Mouse (Mus musculus) heart, adult 2 months (tissue): Measurements from ENCODE around the gene Zfp759. TPM values are rescaled to one million over a fixed set of nuclear protein-coding genes. Genes with fewer than 3 reads are reported as not detected.
"Not testable (repeated sequence)": the region's sequence is repeated elsewhere in the genome, so short reads cannot be mapped to it uniquely, and the experiment has no call there.

ENCODE experiments used
- DNase-seq, 2 experiments: peaks; one replicate each; pipeline ENCODE4 v3.0.0; 2021
- H3K27ac ChIP-seq: fragments of 200-600 bp; 2 replicates; pipeline ENCODE4 v1.8.1; 2022
- H3K27me3 ChIP-seq: fragments of 200-500 bp; 2 replicates; pipeline ENCODE4 v1.6.1; 2012; ENCODE audit warnings: mild to moderate bottlenecking, low read length, inconsistent platforms, mixed read lengths; ENCODE audit not compliant: control insufficient read depth, insufficient read depth
- H3K36me3 ChIP-seq: fragments of 200-500 bp; 2 replicates; pipeline ENCODE4 v1.6.1; 2012; ENCODE audit warnings: low read length, inconsistent platforms; ENCODE audit not compliant: control insufficient read depth, insufficient read depth
- H3K4me1 ChIP-seq: fragments of 200-500 bp; 2 replicates; pipeline ENCODE4 v1.6.1; 2011; ENCODE audit warnings: low read length; ENCODE audit not compliant: control insufficient read depth, insufficient read depth
- H3K4me3 ChIP-seq: fragments of 200-600 bp; 2 replicates; pipeline ENCODE4 v1.8.1; 2022
- H3K79me2 ChIP-seq: fragments of 200-500 bp; replicated peaks from 2 replicates; pipeline ENCODE4 v1.6.1; 2012; ENCODE audit warnings: mild to moderate bottlenecking, inconsistent platforms, low read length, moderate library complexity, mixed read lengths; ENCODE audit not compliant: control insufficient read depth, insufficient read depth
- H3K9ac ChIP-seq: fragments of 200-500 bp; 2 replicates; pipeline ENCODE4 v1.6.1; 2012; ENCODE audit warnings: low read depth, mild to moderate bottlenecking, control low read depth, inconsistent platforms, low read length, mixed read lengths
- CTCF ChIP-seq: fragments of 200-600 bp; IDR thresholded peaks from 2 replicates; pipeline ENCODE4 v1.8.1; 2022; ENCODE audit warnings: antibody characterized with exemption, mild to moderate bottlenecking, moderate library complexity
- EP300 ChIP-seq: fragments of 200-500 bp; IDR thresholded peaks from 2 replicates; pipeline ENCODE4 v1.6.1; 2011; ENCODE audit warnings: low read depth, low read length, control low read depth; ENCODE audit not compliant: insufficient read depth
- POLR2A ChIP-seq: fragments of 200-500 bp; IDR thresholded peaks from 2 replicates; pipeline ENCODE4 v1.6.1; 2011; ENCODE audit warnings: mild to moderate bottlenecking, low read depth, low read length, control low read depth; ENCODE audit not compliant: insufficient read depth
- WGBS: fragments of 180-500 bp; shearing (Covaris S2); methylation state at CpG from one replicate; pipeline ENCODE4 v1.1.7; 2018; 5-methylcytosine and 5-hydroxymethylcytosine counted together
- intact Hi-C: fragments of 180-260 bp; cut with DNase I; formaldehyde crosslinking; loops from one replicate; pipeline ENCODE4 v1.15.1; 2025
- long read RNA-seq: library from polyadenylated mRNA; stranded (forward); transcript quantifications from one replicate; pipeline ENCODE4 v2.0.0, GENCODE M21; 2021
- polyA plus RNA-seq: library from polyadenylated mRNA; depleted of rRNA; stranded (reverse); fragments of >200 nt; gene quantifications from 2 replicates; pipeline ENCODE4 v1.2.3, GENCODE M21; 2012; rRNA removed
- total RNA-seq, 2 experiments: library from RNA; stranded (reverse); gene quantifications; 2 replicates each; pipeline ENCODE4 v1.2.3; 2021

The Zfp759 gene
- total RNA-seq (1 to 10 TPM; 4.0 to 8.2 TPM), polyA plus RNA-seq (0.59 and 1.5 TPM in 2 replicates)
- long read RNA-seq, partial matches to known transcripts = 0 of 2 reads
- long read RNA-seq, other reads (novel, unspliced or antisense) = 1 of 2 reads

DNA sequence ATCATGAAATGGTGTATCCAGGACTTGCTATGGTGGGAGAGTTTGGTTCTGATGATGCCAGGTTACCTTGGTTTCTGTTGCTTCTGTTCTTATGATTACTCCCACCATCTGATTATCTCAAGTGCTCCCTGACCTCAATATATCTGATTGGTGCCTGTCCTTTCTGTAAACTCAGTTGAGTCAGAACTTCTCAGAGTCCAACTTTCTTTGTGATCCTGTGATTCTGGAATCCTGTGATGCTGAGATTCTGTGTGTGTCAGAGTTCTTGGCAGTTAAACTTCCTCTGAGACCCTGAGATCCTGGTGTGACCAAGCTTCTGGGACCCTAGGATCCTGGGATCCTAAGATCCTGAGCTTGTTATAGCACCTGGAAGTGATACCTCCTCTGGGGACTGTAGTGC is at the start of gene Zfp759:
Gene Zfp759 (plus strand): TSS at position 301 of the 400 bp plus-strand sequence.
- DNase-seq, H3K4me1 ChIP-seq, H3K79me2 ChIP-seq, H3K9ac ChIP-seq, H3K36me3 ChIP-seq, H3K27me3 ChIP-seq, H3K4me3 ChIP-seq, H3K27ac ChIP-seq: not testable (repeated sequence)
- intact Hi-C loops = loop anchor here (10.0 kb wide), 1 partner anchor 53 kb away; the partner anchor contains the start of gene Rsl1

GRCm38 (mm10) chr13:67072786-67073185 is 48.7 kb upstream of the Zfp759 start:
- TF ChIP-seq CTCF = no peak
- no peak for TF ChIP-seq EP300
- TF ChIP-seq POLR2A = no peak
- Histone ChIP-seq H3K4me3 (no peak overlapping the region), H3K27me3 (no peaks in the 10 kb centered on the region), H3K27ac (no peak overlapping the region), H3K36me3 (peaks cover 3% of the 10 kb centered on the region), H3K9ac (no peak overlapping the region), H3K79me2 (no peaks in the 10 kb centered on the region), H3K4me1 (no peaks in the 10 kb centered on the region)
- DNase-seq = no peak
- intact Hi-C loops = no loop called here
- 84% methylated on average over 2 of the region's 2 CpGs for WGBS

- no peaks in the 10 kb centered on the region for H3K79me2 ChIP-seq
- no peak overlapping the region for H3K4me3 ChIP-seq
- H3K27me3 ChIP-seq = no peaks in the 10 kb centered on the region
- intact Hi-C loops = no loop called here
- TF ChIP-seq POLR2A = no peak
- TF ChIP-seq EP300 = no peak
- no peak for TF ChIP-seq CTCF
- H3K9ac ChIP-seq = no peak overlapping the region
- WGBS = 99% methylated on average over 2 of the region's 2 CpGs
- peaks cover 3% of the 10 kb centered on the region for H3K4me1 ChIP-seq
- peaks cover 6% of the 10 kb centered on the region for H3K36me3 ChIP-seq
- H3K27ac ChIP-seq = no peak overlapping the region
- no peak for DNase-seq
Observed at GRCm38 (mm10) chr13:67077244-67077643, 44.2 kb upstream of the Zfp759 start.

DNA sequence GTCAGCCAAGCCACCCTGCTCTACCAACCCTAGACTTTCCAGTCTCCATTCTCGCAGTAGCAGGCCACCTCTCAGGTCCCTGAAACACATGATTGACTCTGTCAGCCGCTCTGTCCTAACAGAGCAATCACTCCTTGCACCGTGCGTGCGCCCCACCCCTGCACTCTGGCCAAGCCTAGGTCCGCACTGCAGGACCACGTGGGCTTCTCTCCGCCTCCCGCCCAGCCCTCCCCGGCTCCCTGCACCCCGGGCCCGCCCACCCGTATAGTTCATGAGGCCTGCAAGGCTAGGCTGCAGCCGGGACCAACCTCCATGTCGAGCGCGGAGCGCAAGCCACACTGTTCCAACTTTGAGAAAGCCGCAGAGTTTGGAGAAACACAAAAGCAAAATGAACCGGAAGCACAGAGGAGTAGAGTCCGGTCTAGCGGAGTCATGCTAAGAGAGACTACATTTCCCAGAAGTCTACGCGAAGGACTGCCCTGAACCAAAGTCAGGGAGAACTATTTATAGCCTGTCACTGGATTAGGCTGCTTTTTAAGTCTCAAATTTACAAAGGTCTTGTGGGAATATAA is 40.2 kb upstream of the Zfp759 start:
- H3K4me3 ChIP-seq = peak overlapping the region; percentile 70
- no peaks in the 10 kb centered on the region for H3K27me3 ChIP-seq
- intact Hi-C loops = loop anchor here (1.0 kb wide), 2 partner anchors 20 to 27 kb away; partner anchors contain the start of genes Gm28557 and Zfp712
- H3K27ac ChIP-seq = peak overlapping the region; percentile 86
- under 1% methylated on average over 23 of the region's 24 CpGs for WGBS
- peaks cover 3% of the 10 kb centered on the region; the same call in 1 of the 2 replicates for H3K36me3 ChIP-seq
- peaks cover 3% of the 10 kb centered on the region for H3K4me1 ChIP-seq
- H3K79me2 ChIP-seq = no peaks in the 10 kb centered on the region
- peak; percentile 82 to 88 for DNase-seq
- TF ChIP-seq POLR2A = peak; percentile 81
- peak; percentile 17; the same call in 1 of the 2 replicates for TF ChIP-seq CTCF
- no peak for TF ChIP-seq EP300
- peak overlapping the region; percentile 74 for H3K9ac ChIP-seq

- Histone ChIP-seq H3K79me2 (no peaks in the 10 kb centered on the region), H3K9ac (no peak overlapping the region), H3K4me1 (peaks cover 3% of the 10 kb centered on the region), H3K4me3 (peak overlapping the region; percentile 70), H3K27me3 (no peaks in the 10 kb centered on the region), H3K27ac (peak overlapping the region; percentile 86), H3K36me3 (peaks cover 3% of the 10 kb centered on the region; the same call in 1 of the 2 replicates)
- intact Hi-C loops = loop anchor here (1.0 kb wide), 2 partner anchors 21 to 26 kb away; partner anchors contain the start of genes Gm28557 and Zfp712
- DNase-seq = no peak
- TF ChIP-seq CTCF (no peak), POLR2A (no peak), EP300 (no peak)
- 67% methylated on average over 1 of the region's 1 CpGs for WGBS
Observed at GRCm38 (mm10) chr13:67081946-67082345, 39.5 kb upstream of the Zfp759 start.

- no peak for DNase-seq
- no peak for TF ChIP-seq POLR2A
- TF ChIP-seq CTCF = no peak
- TF ChIP-seq EP300 = no peak
- H3K36me3 ChIP-seq = no peaks in the 10 kb centered on the region; the same call in 1 of the 2 replicates
- H3K27ac ChIP-seq = no peak overlapping the region
- H3K9ac ChIP-seq = no peak overlapping the region
- intact Hi-C loops = no loop called here
- no peaks in the 10 kb centered on the region for H3K4me1 ChIP-seq
- H3K79me2 ChIP-seq = 0 out of 2 replicates have a peak, but pooled peaks cover 2% of the 10 kb centered on the region
- WGBS = 75% methylated on average over 1 of the region's 1 CpGs
- H3K27me3 ChIP-seq = no peaks in the 10 kb centered on the region
- H3K4me3 ChIP-seq = no peak overlapping the region
Observed at GRCm38 (mm10) chr13:67090154-67090553, 31.3 kb upstream of the Zfp759 start.
